Mouse (Mus musculus) 3T3-L1 (cell line): ENCODE measurements around the gene Tas1r3.

ENCODE experiments used
- DNase-seq: peaks from one replicate; pipeline ENCODE4 v3.0.0-alpha.2; 2015; ENCODE audit warnings: low read depth, low spot score

The Tas1r3 gene

DNA sequence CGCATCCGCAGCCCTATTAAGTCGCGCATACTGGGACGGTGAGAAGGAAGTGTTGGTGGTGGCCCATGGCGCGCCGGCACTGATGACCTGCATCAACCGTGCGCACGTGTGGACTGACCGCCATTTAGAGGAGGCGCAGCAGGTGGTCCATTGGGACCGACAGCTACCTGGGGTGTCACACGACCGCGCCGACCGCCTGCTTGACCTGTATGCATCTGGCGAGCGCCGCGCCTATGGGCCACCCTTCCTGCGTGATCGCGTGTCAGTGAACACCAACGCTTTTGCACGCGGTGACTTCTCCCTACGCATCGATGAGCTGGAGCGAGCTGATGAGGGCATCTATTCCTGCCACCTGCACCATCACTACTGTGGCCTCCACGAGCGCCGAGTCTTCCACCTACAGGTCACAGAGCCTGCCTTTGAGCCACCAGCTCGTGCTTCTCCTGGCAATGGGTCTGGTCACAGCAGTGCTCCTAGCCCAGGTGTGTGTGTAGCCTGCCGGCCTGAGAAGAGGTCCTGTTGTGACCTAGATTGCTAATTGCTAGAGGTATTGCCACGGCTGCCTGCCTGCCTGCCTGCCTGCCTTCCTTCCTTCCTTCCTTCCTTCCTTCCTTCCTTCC is 21.4 kb downstream of the Tas1r3 start:
- DNase-seq, result no peak

DNA sequence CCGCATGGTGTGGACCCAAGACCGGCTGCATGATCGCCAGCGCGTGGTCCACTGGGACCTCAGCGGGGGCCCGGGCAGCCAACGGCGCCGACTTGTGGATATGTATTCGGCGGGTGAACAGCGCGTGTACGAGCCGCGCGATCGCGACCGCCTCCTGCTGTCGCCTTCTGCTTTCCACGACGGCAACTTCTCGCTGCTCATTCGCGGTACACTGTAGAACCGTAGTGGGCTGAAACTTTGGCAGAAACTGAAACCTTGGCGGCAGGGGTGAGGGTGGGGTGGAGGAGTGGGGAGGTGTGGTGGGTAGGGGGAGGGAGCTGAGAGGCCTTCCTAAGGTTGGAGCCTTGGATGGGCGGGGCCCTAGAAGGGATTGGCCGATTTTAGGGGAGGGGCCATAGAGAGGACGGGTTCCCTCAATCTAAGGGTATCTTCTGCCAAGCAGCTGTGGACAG is 22.1 kb downstream of the Tas1r3 start:
- DNase-seq, result peak; percentile 38

GRCm38 (mm10) chr4:155840076-155841002 is 22.8 kb downstream of the Tas1r3 start:
- DNase-seq, result peak; percentile 70

GRCm38 (mm10) chr4:155839483-155839910 is 23.7 kb downstream of the Tas1r3 start, which contains the start of gene Mxra8:
Gene Mxra8, plus strand, starts transcription at chr4:155839680.
- DNase-seq, result peak; percentile 98

DNA sequence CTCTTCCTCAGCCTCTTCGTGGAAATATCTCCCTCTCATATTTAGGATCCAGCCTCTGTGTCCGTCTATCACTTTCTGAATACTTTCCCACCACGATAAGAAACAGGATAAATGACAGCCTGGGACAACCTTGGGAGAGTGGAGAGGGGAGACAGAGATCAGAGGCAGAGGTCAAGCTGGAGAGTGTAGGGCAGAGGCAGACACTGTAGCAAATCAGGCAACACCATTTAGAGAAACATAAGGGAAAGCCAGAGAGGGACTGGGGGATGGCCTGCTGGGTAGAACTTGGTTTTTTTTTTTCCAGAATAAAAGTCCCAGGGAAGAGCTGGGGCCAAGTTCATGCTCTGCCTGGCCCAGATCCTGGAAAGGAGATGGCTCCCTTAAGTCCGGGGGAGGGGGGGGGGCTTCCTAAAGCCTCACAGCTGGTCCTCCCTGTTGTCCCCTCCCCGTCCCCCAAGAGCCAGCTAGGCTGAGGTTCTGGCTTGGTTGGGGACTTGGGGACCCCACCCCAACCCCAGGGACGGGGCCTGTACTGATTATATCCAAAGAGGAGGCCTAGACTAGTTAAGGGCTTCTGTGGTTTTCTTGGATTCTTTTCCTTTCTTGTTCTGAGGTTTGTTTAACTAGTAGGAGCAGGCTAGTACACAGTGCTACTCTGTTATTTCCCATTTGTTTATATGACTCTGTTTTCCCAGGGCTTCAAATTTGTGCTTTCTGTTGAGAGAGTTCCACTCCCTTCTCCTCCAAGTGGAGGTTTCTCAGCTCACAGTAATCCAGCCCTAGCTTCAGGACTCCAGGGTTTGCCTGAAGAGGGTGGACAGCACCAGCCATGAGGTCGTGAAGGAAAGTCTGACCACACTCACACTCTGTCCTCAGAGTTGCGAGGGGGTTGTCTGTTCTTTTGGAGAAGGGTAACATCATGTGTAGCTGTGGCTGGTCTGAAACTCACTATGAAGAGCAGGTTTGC is 24.7 kb downstream of the Tas1r3 start:
- peak; percentile 58 for DNase-seq

GRCm38 (mm10) chr4:155837404-155838010 is 25.7 kb downstream of the Tas1r3 start:
- peak; percentile 84 for DNase-seq

DNA sequence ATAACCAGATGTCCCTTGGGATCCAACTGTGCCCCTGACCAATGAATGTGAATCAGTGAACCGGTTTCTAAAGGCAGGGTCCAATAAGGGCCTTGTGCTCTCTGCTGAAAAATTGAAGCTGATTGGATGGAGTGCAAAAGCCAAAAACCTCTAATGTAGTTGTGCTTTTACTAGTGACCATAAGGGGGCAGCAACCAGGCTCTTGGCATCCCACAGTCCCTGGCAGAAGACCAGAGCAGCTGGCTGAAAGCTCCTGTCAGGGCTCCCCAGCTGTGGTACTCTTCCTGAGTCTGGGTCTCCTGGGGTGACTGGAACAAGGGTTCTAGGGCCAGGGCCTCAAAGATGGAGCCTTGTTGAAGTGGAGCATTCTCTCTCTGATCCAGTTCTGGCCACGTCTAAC is 29.3 kb downstream of the Tas1r3 start:
- peak; percentile 92 for DNase-seq

- DNase-seq, result no peak
These were observed 29.9 kb downstream of the Tas1r3 start for GRCm38 (mm10) chr4:155833234-155833633.

DNA sequence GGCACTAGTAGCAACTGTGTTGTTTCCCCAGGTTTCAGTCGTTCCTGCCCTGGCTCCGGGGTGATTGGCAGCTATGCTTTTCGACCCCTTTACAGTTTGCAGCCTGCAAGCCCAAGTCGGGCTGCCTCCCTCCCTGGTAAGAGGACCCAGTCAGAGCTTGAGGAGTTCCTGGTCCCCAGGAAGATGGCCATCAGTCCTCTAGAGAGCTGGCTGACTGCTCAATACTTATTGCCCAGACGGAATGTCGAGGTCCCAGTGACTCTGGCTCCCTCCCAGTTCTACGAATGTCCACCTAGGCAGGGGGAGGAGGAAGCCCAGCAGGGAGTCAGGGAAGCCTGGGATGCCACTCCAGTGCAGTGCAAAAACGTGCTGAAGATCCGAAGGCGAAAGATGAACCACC is 30.8 kb downstream of the Tas1r3 start:
- no peak for DNase-seq

- no peak for DNase-seq
These were observed 31.3 kb downstream of the Tas1r3 start for GRCm38 (mm10) chr4:155831831-155832230.

- peak; percentile 94 for DNase-seq
These were observed 31.9 kb downstream of the Tas1r3 start, which contains the start of gene Aurkaip1 for GRCm38 (mm10) chr4:155831205-155831766. Gene Aurkaip1, plus strand, starts transcription at chr4:155831272.

DNA sequence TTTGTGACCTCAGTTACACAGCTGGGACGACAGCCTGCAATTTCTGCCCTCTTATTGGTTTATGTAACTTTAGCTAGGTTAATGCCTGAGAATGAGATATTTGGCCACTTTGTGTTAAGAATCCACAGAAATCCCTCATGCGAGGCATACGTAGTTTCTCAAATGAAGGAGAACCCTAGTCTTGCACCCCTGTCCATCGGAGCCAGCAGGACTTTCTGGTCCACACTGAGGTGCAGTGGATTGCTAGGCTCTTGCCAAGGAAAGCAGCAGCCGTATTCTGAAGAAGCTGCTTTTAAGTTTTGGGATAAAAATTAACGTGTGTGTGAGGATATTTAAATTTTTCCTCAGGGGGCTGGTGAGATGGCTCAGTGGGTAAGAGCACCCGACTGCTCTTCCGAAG is 32.6 kb downstream of the Tas1r3 start:
- no peak for DNase-seq

DNA sequence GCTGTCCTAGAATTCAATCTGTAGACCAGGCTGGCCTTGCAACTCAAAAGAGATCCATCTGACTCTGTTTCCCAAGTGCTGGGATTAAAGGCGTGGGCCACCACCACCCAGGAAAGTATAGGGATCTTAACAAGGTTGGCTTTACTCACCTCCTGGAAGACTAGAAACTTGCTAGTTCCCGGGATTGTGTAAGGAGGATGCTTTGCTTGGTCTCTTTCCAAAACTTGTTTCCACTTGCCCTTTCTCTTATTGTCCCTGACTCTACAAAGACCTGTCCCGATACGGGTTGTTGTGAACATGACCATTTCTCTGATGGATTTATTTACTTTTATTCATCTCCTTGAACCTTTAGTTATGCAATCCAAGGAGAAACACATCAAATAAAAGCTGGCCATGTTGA is 33.3 kb downstream of the Tas1r3 start:
- no peak for DNase-seq

GRCm38 (mm10) chr4:155823443-155823842 is 39.7 kb downstream of the Tas1r3 start:
- DNase-seq, result no peak

DNA sequence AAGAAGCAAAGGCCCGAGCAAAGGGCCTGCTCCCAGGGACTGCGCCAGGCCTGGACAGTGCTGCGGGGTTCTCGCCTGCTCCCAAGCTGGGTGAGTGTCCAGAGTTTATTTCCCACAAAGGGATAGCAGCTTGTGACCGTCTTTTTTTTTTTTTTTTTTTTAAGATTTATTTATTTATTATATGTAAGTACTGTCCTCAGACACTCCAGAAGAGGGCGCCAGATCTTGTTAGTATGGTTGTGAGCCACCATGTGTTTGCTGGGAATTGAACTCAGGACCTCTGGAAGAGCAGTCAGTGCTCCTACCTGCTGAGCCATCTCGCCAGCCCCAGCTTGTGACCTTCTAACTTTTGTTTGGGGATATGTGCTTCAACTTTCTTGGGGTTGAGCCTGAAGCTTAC is 42.1 kb downstream of the Tas1r3 start:
- DNase-seq, result peak; percentile 64

DNA sequence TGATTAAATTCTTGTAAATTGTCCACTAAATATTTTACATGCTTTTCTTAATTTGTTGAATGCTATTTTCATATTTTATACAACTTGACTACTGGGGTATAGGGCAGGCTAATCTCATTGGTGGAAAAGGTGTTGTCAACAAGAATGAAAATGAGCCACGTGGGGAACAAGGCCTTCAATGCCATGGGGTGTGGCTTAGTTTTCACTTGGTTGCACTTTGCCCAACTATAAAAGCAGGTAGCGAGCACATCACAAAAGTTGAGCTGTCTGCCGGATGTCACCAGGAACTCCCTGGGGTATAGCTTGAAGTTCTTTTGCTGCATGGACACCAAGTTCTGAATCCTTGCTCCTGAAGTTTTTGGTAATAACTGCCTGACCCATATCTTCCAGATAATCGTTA is 45.6 kb downstream of the Tas1r3 start:
- no peak for DNase-seq

DNA sequence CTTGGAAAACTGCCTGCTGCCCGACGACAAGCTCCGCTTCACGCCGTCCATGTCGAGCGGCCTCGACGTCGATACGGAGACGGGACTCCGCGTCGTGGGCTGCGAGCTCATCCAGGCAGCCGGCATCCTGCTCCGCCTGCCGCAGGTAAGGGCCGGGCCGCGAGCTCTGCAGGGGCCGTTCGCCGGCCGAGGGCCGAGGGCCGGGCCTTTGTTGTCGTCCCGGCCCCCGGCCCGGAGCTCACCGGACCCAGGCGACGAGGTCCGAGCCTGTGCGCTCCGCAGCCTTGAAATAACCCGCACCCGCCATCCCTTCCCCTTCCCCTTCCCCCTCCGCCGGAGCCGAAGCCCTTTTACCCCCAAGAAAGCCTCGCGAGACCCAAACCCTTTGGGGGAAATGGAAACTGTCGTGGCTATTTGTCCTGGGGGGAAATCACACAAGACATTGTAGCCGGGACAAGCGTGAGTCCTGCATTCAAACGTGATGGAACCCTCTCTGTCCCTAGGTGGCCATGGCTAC is 50.4 kb downstream of the Tas1r3 start:
- DNase-seq, result peak; percentile 67

GRCm38 (mm10) chr4:155811929-155812664 is 51.1 kb downstream of the Tas1r3 start, which contains the start of gene Ccnl2:
Gene Ccnl2, plus strand, starts transcription at chr4:155812489.
- DNase-seq, result peak; percentile 95
